Mouse (Mus musculus): ENCODE results near the gene Hlcs. TPM values are rescaled to one million over a fixed set of nuclear protein-coding genes. Genes with fewer than 3 reads are reported as not detected.

Hlcs gene
- polyA plus RNA-seq, 1 experiment from 2014 or later: 8.9 TPM

DNA sequence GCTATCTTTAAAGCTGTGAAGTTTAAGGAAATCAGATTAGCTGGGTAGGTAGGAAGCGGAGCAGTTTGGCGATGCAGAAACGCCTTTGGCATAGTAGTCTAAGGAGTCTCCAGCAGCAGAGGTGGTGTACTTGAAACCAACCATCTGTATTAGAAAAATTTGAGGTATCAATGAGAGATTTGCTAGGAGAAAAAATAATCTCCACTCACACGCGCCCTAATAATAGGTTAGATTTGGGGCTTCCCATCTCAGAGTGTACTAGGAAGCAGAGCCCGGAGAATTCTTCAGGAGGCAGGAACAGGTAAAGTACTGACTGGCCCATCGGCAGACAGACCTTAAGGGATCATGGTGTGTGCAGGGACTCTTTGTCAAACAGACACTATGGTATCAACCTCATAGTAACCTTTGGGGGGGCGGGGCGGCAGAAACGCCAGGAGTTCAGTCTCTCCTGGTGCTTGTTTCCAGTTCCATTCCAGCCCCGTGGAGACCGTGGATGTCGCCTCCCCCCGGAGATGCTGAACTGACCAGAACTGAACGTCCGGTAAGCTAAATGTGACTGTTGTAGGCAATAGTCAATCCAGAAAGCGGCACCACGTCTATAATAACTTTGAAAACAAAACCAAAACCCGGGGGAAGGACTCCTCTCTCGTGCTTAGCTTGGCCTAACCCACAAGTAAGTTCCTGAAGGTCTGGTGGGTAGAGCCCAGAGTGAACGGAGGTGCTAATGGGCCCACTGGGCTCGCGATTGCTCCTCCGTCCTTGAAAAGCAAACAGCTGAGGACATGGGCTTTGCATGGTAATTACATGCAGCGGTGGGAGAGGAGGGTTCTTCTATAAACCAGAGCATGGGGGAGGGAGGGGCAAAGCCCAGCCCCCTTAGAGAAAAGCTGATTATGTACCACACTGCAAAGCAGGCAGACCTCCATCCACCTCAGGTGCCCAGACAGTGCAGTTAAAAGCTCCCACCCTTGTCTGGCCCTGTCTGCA lies 15.8 kb upstream of the Hlcs start:
- no peak; the same call in 1 of the 2 replicates for ATAC-seq (ENCODE audit: low FRiP score, low TSS enrichment)
- Histone ChIP-seq H3K4me2 (replicated peaks; ENCODE audit: low read depth, low read length) (peak overlapping the region; percentile 86), H3K9me3 (ENCODE audit: low read length) (no peaks in the 10 kb centered on the region), H3K27me3 (ENCODE audit: insufficient read depth, low read length) (peaks cover 11% of the 10 kb centered on the region; the same call in 1 of the 2 replicates), H3K4me1 (ENCODE audit: insufficient read depth, low read length) (peaks cover 21% of the 10 kb centered on the region), H3K36me3 (ENCODE audit: insufficient read depth, low read length) (no peaks in the 10 kb centered on the region), H3K9ac (replicated peaks; ENCODE audit: low read length) (peak overlapping the region; percentile 70), H3K27ac (ENCODE audit: low read length) (no peak overlapping the region), H3K4me3 (ENCODE audit: low read length) (peak overlapping the region; percentile 59)
- WGBS: 11% methylated on average over 25 of the region's 25 CpGs

DNA sequence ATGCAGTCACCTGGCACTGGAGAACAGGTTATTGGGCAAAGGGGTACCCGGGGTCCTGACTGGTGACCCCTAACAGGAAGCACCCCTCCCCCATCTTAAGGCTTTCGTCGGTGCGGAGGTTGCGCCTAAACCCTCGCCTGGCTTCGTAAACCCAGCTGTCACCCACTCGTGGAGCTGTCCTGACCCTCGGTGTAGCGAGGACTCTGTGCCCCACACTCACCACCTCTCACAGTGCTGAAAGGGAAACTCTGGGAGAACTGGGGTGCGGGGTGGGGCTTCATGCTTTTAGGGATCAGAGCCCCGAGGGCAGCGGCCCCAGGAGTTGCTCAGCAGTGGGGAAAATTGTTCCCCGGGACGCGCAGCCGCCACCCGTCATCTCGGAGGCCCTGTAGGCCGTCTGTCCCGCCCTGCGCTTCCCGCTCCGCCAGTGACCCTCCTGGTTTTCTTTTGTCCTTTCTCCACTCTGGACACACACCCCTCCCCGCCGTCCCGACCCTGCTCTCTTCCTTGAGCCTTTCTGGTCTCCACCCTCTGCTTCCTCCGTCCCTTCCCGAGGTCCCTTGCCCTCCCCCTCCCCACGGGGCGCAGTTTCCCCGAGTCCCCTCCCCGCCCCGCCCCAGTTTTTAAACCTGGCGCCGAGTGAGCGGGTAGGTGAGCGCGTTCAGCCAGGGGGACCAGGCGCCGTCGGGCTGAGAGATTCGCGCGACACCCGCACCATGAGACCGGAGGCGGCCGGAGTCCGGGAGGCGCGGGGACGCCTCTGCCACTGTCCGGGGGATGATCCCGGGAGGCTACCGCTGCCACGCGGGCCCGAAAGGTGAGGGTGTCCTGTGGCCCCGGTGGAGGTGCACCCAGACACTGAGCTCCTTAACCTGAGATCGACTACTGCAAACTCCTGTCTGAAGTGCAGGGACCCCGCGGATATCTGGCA lies 14.7 kb upstream of the Hlcs start, which contains the start of gene Ripply3:
Gene Ripply3 (plus strand): TSS at position 640 of the 931 bp plus-strand sequence.
- H3K9ac ChIP-seq (replicated peaks; ENCODE audit: low read length): peak within 1 kb of the TSS; percentile 70
- peaks cover 21% of the 10 kb centered on the region for H3K4me1 ChIP-seq (ENCODE audit: insufficient read depth, low read length)
- peak within 1 kb of the TSS; percentile 59 for H3K4me3 ChIP-seq (ENCODE audit: low read length)
- H3K27me3 ChIP-seq (ENCODE audit: insufficient read depth, low read length): peaks cover 11% of the 10 kb centered on the region; the same call in 1 of the 2 replicates
- H3K4me2 ChIP-seq (replicated peaks; ENCODE audit: low read depth, low read length): peak within 1 kb of the TSS; percentile 86
- ATAC-seq (ENCODE audit: low FRiP score, low TSS enrichment): peak; percentile 68
- under 1% methylated on average over 61 of the region's 63 CpGs for WGBS
- H3K27ac ChIP-seq (ENCODE audit: low read length): no peak within 1 kb of the TSS
- no peaks in the 10 kb centered on the region for H3K9me3 ChIP-seq (ENCODE audit: low read length)
- H3K36me3 ChIP-seq (ENCODE audit: insufficient read depth, low read length): no peaks in the 10 kb centered on the region

DNA sequence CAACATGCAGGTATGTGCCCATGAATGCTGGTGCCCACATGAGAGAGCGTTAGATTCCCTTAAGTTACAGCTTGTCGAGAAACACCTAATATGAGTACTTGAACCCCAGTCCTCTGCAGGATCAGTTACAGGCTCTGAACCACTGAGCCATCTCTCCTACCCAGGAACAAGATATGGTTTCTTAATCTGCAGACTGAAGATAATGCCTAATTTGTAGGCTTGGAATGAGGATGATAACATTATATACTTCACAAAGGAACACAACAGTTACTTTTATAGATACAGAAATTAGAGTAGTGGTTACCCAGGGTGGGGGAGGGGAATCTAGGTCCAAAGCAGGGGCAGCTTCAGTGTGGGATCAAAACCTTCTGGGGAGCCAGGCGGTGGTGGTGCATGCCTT lies 12.6 kb upstream of the Hlcs start:
- H3K4me1 ChIP-seq (ENCODE audit: insufficient read depth, low read length): peaks cover 21% of the 10 kb centered on the region
- no peak overlapping the region for H3K27ac ChIP-seq (ENCODE audit: low read length)
- no peaks in the 10 kb centered on the region for H3K36me3 ChIP-seq (ENCODE audit: insufficient read depth, low read length)
- H3K4me2 ChIP-seq (replicated peaks; ENCODE audit: low read depth, low read length): no peak overlapping the region
- no peak for ATAC-seq (ENCODE audit: low FRiP score, low TSS enrichment)
- no peak overlapping the region for H3K9ac ChIP-seq (replicated peaks; ENCODE audit: low read length)
- H3K27me3 ChIP-seq (ENCODE audit: insufficient read depth, low read length): peaks cover 11% of the 10 kb centered on the region; the same call in 1 of the 2 replicates
- no peaks in the 10 kb centered on the region for H3K9me3 ChIP-seq (ENCODE audit: low read length)
- 90% methylated on average over 3 of the region's 3 CpGs for WGBS
- H3K4me3 ChIP-seq (ENCODE audit: low read length): no peak overlapping the region

DNA sequence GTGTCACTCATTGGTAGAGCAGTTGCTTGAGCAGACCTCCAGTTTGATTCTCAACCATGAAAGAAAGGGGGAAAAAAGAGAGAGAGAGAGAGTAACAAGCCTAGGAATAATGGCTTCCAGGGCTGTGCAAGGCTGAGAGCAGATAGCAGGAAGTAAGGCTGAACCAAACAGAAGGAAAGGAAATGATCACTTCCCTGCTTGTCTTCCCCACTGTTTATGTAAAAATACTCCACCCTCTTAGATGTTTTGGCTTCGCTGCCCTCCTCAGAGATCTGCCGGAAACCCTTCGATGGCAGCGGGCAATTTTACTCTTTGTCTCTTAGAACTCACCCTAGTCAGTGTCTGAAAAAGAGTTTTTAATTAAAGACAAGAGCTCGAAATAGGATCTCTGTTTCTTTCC lies 10.3 kb upstream of the Hlcs start:
- Histone ChIP-seq H3K27ac (ENCODE audit: low read length) (0 out of 2 replicates have a peak overlapping the region, but pooled peaks have one; percentile 28), H3K9me3 (ENCODE audit: low read length) (no peaks in the 10 kb centered on the region), H3K27me3 (ENCODE audit: insufficient read depth, low read length) (peaks cover 11% of the 10 kb centered on the region; the same call in 1 of the 2 replicates), H3K9ac (replicated peaks; ENCODE audit: low read length) (no peak overlapping the region), H3K4me3 (ENCODE audit: low read length) (no peak overlapping the region), H3K4me1 (ENCODE audit: insufficient read depth, low read length) (peaks cover 7% of the 10 kb centered on the region; the same call in 1 of the 2 replicates), H3K4me2 (replicated peaks; ENCODE audit: low read depth, low read length) (no peak overlapping the region), H3K36me3 (ENCODE audit: insufficient read depth, low read length) (no peaks in the 10 kb centered on the region)
- ATAC-seq (ENCODE audit: low FRiP score, low TSS enrichment): no peak
- WGBS: 63% methylated on average over 5 of the region's 5 CpGs

DNA sequence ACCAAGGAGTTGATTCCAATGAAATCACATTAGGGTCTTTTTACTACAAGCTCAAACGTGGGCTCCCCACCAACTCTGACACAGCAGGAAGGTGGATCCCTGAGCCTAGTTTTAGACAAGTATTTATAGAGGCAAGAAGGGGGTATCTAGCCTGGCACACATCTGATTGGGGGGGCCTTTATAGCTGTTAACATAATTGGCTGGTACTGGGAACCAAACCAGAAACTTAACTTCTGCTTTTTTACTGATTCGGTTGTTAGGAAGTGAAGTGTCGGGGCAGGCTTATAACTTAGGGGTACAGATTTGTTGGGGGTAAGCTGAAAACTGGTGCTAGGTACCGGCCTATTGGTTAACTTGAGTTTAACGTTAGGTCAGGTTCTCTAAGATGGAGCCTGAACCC lies 6.9 kb upstream of the Hlcs start:
- no peak overlapping the region for H3K4me2 ChIP-seq (replicated peaks; ENCODE audit: low read depth, low read length)
- no peak overlapping the region for H3K4me3 ChIP-seq (ENCODE audit: low read length)
- H3K9me3 ChIP-seq (ENCODE audit: low read length): no peaks in the 10 kb centered on the region
- H3K27me3 ChIP-seq (ENCODE audit: insufficient read depth, low read length): no peaks in the 10 kb centered on the region
- no peak overlapping the region for H3K9ac ChIP-seq (replicated peaks; ENCODE audit: low read length)
- no peak overlapping the region for H3K27ac ChIP-seq (ENCODE audit: low read length)
- ATAC-seq (ENCODE audit: low FRiP score, low TSS enrichment): no peak
- no peaks in the 10 kb centered on the region for H3K4me1 ChIP-seq (ENCODE audit: insufficient read depth, low read length)
- 87% methylated on average over 5 of the region's 5 CpGs for WGBS
- H3K36me3 ChIP-seq (ENCODE audit: insufficient read depth, low read length): no peaks in the 10 kb centered on the region

DNA sequence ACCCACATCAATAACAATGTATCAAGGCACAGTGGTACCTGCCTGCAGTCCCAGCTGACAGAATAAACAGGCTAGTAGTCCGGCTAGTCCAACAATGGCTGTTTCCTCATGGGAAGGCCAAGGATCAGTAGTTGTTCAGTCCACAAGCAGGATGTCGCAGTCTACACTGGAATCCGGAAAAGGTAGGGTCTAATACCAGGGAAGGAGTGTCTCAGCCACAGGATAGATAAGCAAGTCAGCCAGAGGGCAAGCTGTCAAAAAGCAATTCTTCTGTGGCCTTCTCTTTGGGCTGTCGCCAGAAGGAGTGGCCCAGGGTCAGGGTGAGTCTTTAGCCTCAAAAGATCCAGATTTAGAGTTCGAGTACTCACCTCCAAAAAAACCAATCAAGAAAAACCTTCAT lies 4.4 kb upstream of the Hlcs start:
- H3K27ac ChIP-seq (ENCODE audit: low read length): no peak overlapping the region
- H3K36me3 ChIP-seq (ENCODE audit: insufficient read depth, low read length): no peaks in the 10 kb centered on the region
- H3K27me3 ChIP-seq (ENCODE audit: insufficient read depth, low read length): no peaks in the 10 kb centered on the region
- H3K4me1 ChIP-seq (ENCODE audit: insufficient read depth, low read length): no peaks in the 10 kb centered on the region
- no peaks in the 10 kb centered on the region for H3K9me3 ChIP-seq (ENCODE audit: low read length)
- H3K4me2 ChIP-seq (replicated peaks; ENCODE audit: low read depth, low read length): no peak overlapping the region
- no peak overlapping the region for H3K4me3 ChIP-seq (ENCODE audit: low read length)
- 75% methylated on average over 5 of the region's 5 CpGs for WGBS
- no peak overlapping the region for H3K9ac ChIP-seq (replicated peaks; ENCODE audit: low read length)
- ATAC-seq (ENCODE audit: low FRiP score, low TSS enrichment): no peak

DNA sequence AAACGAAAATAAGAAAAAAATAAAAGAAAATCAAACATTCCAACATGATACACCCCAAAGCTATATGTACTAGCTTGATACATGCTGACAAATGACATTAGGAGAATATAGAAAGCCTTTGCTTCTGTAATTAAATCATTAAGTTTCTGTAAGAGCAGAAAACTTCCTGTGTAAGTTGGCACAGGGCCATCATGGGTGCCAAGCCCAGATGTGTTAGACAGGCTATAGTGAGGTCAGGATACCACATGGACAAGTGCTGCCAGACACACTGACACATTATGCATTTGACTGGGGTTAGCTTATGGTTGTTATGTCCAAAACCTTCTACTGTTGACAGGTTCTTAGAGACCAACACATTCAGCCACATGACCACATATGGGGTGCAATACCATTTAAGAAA lies 1.8 kb upstream of the Hlcs start:
- no peaks in the 10 kb centered on the region for H3K27me3 ChIP-seq (ENCODE audit: insufficient read depth, low read length)
- no peak overlapping the region for H3K4me3 ChIP-seq (ENCODE audit: low read length)
- H3K27ac ChIP-seq (ENCODE audit: low read length): no peak overlapping the region
- no peaks in the 10 kb centered on the region for H3K9me3 ChIP-seq (ENCODE audit: low read length)
- H3K36me3 ChIP-seq (ENCODE audit: insufficient read depth, low read length): no peaks in the 10 kb centered on the region
- no peak overlapping the region for H3K9ac ChIP-seq (replicated peaks; ENCODE audit: low read length)
- H3K4me2 ChIP-seq (replicated peaks; ENCODE audit: low read depth, low read length): no peak overlapping the region
- ATAC-seq (ENCODE audit: low FRiP score, low TSS enrichment): no peak
- WGBS: 45% methylated on average over 1 of the region's 1 CpGs
- peaks cover 4% of the 10 kb centered on the region; the same call in 1 of the 2 replicates for H3K4me1 ChIP-seq (ENCODE audit: insufficient read depth, low read length)

DNA sequence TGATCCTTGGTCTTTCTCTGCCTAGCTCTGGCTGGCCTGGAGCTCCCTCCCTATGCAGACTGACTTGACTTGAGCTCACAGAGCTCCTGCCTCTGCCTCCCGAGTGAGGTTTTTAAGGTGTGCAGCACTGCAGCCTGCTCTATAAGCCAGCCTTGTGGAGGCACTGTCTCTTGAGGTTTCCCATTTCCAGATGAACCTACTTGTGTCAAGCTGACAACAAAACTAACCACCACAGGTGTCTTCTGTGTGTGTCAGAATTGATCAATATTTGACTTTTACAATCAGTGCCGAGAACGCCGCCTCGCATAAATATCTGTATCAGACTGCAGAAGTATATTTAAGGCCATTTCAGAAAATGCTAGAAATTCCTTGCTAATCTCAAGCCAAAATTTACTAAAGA lies 1.3 kb upstream of the Hlcs start:
- Histone ChIP-seq H3K36me3 (ENCODE audit: insufficient read depth, low read length) (no peaks in the 10 kb centered on the region), H3K4me3 (ENCODE audit: low read length) (no peak overlapping the region), H3K9me3 (ENCODE audit: low read length) (no peaks in the 10 kb centered on the region), H3K27ac (ENCODE audit: low read length) (no peak overlapping the region), H3K9ac (replicated peaks; ENCODE audit: low read length) (no peak overlapping the region), H3K27me3 (ENCODE audit: insufficient read depth, low read length) (no peaks in the 10 kb centered on the region), H3K4me1 (ENCODE audit: insufficient read depth, low read length) (peaks cover 4% of the 10 kb centered on the region; the same call in 1 of the 2 replicates), H3K4me2 (replicated peaks; ENCODE audit: low read depth, low read length) (no peak overlapping the region)
- no peak for ATAC-seq (ENCODE audit: low FRiP score, low TSS enrichment)
- WGBS: 94% methylated on average over 5 of the region's 5 CpGs

DNA sequence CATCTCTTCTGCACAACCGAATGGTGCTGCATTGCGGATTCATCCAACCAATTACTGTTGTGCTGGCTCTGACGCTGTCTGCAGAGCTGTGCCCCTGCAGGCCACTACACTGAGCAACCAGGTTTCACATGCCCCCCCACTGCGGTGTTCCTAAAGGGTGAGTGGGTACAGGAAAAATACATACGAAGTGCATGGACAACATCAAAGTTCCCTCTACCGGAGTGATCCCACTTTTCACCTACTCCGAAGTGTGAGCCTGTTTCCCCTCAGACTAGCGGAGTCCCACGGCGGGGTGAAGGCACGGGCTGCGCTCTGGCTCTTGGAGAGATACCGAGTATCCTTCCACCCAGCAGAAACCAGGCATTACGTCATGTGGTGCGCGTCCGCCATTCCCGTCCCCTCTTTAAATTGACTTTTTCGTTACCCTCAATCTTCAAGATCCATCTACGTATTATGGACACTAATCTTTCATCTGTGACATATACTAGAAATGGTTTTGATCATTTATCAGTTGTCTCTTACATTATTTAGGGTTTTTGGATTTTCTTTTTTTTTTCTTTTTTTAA lies 625 bp downstream of the Hlcs start:
- H3K27ac ChIP-seq (ENCODE audit: low read length): peak overlapping the region; percentile 100
- no peaks in the 10 kb centered on the region for H3K36me3 ChIP-seq (ENCODE audit: insufficient read depth, low read length)
- WGBS: under 1% methylated on average over 20 of the region's 20 CpGs
- ATAC-seq (ENCODE audit: low FRiP score, low TSS enrichment): peak; percentile 90
- H3K9me3 ChIP-seq (ENCODE audit: low read length): no peaks in the 10 kb centered on the region
- H3K4me2 ChIP-seq (replicated peaks; ENCODE audit: low read depth, low read length): peak overlapping the region; percentile 82
- peak overlapping the region; percentile 66 for H3K4me3 ChIP-seq (ENCODE audit: low read length)
- H3K27me3 ChIP-seq (ENCODE audit: insufficient read depth, low read length): no peaks in the 10 kb centered on the region
- H3K9ac ChIP-seq (replicated peaks; ENCODE audit: low read length): peak overlapping the region; percentile 89
- H3K4me1 ChIP-seq (ENCODE audit: insufficient read depth, low read length): peaks cover 10% of the 10 kb centered on the region; the same call in 1 of the 2 replicates

All from kidney, embryonic 16.5 days (tissue).